Mouse (Mus musculus): ENCODE measurements around the gene Thsd4.

Gene Thsd4

GRCm38 (mm10) chr9:60269807-60270206, 252.0 kb downstream of the Thsd4 start:
- in situ Hi-C loops (cut with MboI, MseI), result no loop called here

- in situ Hi-C loops (cut with MboI, MseI), result no loop called here
Observed at GRCm38 (mm10) chr9:60267273-60267626, 254.6 kb downstream of the Thsd4 start.

- in situ Hi-C loops (cut with MboI, MseI), result no loop called here
Observed at GRCm38 (mm10) chr9:60266583-60267272, 255.1 kb downstream of the Thsd4 start.

GRCm38 (mm10) chr9:60264586-60265325, 257.1 kb downstream of the Thsd4 start:
- in situ Hi-C loops (cut with MboI, MseI), result no loop called here

- in situ Hi-C loops (cut with MboI, MseI), result no loop called here
Observed at GRCm38 (mm10) chr9:60262515-60263140, 259.2 kb downstream of the Thsd4 start.

- in situ Hi-C loops (cut with MboI, MseI), result no loop called here
Observed at GRCm38 (mm10) chr9:60259626-60260025, 262.2 kb downstream of the Thsd4 start.

GRCm38 (mm10) chr9:60251765-60252164, 270.1 kb downstream of the Thsd4 start:
- in situ Hi-C loops (cut with MboI, MseI), result no loop called here

- in situ Hi-C loops (cut with MboI, MseI), result no loop called here
Observed at GRCm38 (mm10) chr9:60250403-60250802, 271.4 kb downstream of the Thsd4 start.

- in situ Hi-C loops (cut with MboI, MseI), result no loop called here
Observed at GRCm38 (mm10) chr9:60247998-60248397, 273.8 kb downstream of the Thsd4 start.

GRCm38 (mm10) chr9:60244943-60245342, 276.9 kb downstream of the Thsd4 start:
- in situ Hi-C loops (cut with MboI, MseI), result no loop called here

GRCm38 (mm10) chr9:60243503-60243902, 278.3 kb downstream of the Thsd4 start:
- in situ Hi-C loops (cut with MboI, MseI), result no loop called here

GRCm38 (mm10) chr9:60237667-60238066, 284.2 kb downstream of the Thsd4 start:
- in situ Hi-C loops (cut with MboI, MseI), result no loop called here

GRCm38 (mm10) chr9:60236155-60236554, 285.7 kb downstream of the Thsd4 start:
- in situ Hi-C loops (cut with MboI, MseI), result no loop called here

- in situ Hi-C loops (cut with MboI, MseI), result no loop called here
Observed at GRCm38 (mm10) chr9:60234233-60235115, 287.4 kb downstream of the Thsd4 start.

- in situ Hi-C loops (cut with MboI, MseI), result no loop called here
Observed at GRCm38 (mm10) chr9:60231981-60232881, 289.6 kb downstream of the Thsd4 start.

GRCm38 (mm10) chr9:60229496-60229895, 292.4 kb downstream of the Thsd4 start:
- in situ Hi-C loops (cut with MboI, MseI), result loop anchor here (10.0 kb wide), 1 partner anchor 485 kb away; the partner anchor contains the start of gene Larp6

GRCm38 (mm10) chr9:60227727-60228126, 294.1 kb downstream of the Thsd4 start:
- in situ Hi-C loops (cut with MboI, MseI), result loop anchor here (10.0 kb wide), 1 partner anchor 487 kb away; the partner anchor contains the start of gene Larp6

GRCm38 (mm10) chr9:60226679-60227078, 295.2 kb downstream of the Thsd4 start:
- in situ Hi-C loops (cut with MboI, MseI), result loop anchor here (10.0 kb wide), 1 partner anchor 488 kb away; the partner anchor contains the start of gene Larp6

GRCm38 (mm10) chr9:60226155-60226554, 295.7 kb downstream of the Thsd4 start:
- in situ Hi-C loops (cut with MboI, MseI), result loop anchor here (10.0 kb wide), 1 partner anchor 489 kb away; the partner anchor contains the start of gene Larp6

GRCm38 (mm10) chr9:60225453-60225852, 296.4 kb downstream of the Thsd4 start:
- in situ Hi-C loops (cut with MboI, MseI), result loop anchor here (10.0 kb wide), 1 partner anchor 489 kb away; the partner anchor contains the start of gene Larp6

Data from T-helper 1 cell (primary cell).